Mouse (Mus musculus) kidney, postnatal 0 days (tissue): ENCODE measurements at regions not wholly inside any gene's neighbourhood (a gene's known extent, or its start where the extent isn't known, plus 50 kb on each side); places are given as distances from the start of the nearest gene placed in this dataset.

ENCODE experiments used
- ATAC-seq: fragments of 200-750 bp; cut with Nextera tagmentation; replicated peaks from 2 replicates; pipeline ENCODE4 v1.8.0; 2017; ENCODE audit warnings: low read depth, moderate number of reproducible peaks, moderate TSS enrichment, moderate library complexity; ENCODE audit not compliant: low FRiP score
- DNase-seq: peaks from one replicate; pipeline ENCODE4 v3.0.0-alpha.2; 2016; ENCODE audit warnings: low spot score
- H3K27ac ChIP-seq: fragments of 300-500 bp; sonication (generic); 2 replicates; pipeline ENCODE4 v1.5.1; 2014; ENCODE audit warnings: mild to moderate bottlenecking
- H3K27me3 ChIP-seq: fragments of 300-500 bp; sonication (generic); 2 replicates; pipeline ENCODE4 v1.6.1; 2014; ENCODE audit warnings: low read length, mixed read lengths; ENCODE audit not compliant: insufficient read depth
- H3K36me3 ChIP-seq: fragments of 300-500 bp; sonication (generic); 2 replicates; pipeline ENCODE4 v1.6.1; 2014; ENCODE audit warnings: low read length, mixed read lengths; ENCODE audit not compliant: insufficient read depth
- H3K4me1 ChIP-seq: fragments of 300-500 bp; sonication (generic); replicated peaks from 2 replicates; pipeline ENCODE4 v1.6.1; 2014; ENCODE audit warnings: antibody characterized with exemption, low read length, mixed read lengths; ENCODE audit not compliant: insufficient read depth
- H3K4me2 ChIP-seq: fragments of 300-500 bp; sonication (generic); 2 replicates; pipeline ENCODE4 v1.6.1; 2014; ENCODE audit warnings: mild to moderate bottlenecking, low read length, moderate library complexity, mixed read lengths
- H3K4me3 ChIP-seq: fragments of 300-500 bp; sonication (generic); replicated peaks from 2 replicates; pipeline ENCODE4 v1.5.1; 2014; ENCODE audit warnings: low read depth, low read length
- H3K9ac ChIP-seq: fragments of 300-500 bp; sonication (generic); 2 replicates; pipeline ENCODE4 v1.6.1; 2014; ENCODE audit warnings: low read depth, low read length
- H3K9me3 ChIP-seq: fragments of 300-500 bp; sonication (generic); replicated peaks from 2 replicates; pipeline ENCODE4 v1.6.1; 2016; ENCODE audit warnings: low read length, inconsistent platforms, mixed read lengths
- CTCF ChIP-seq: IDR thresholded peaks from 2 replicates; pipeline ENCODE4 v1.5.1; 2016; ENCODE audit warnings: antibody characterized with exemption, low read depth, mild to moderate bottlenecking, moderate library complexity
- whole genome bisulfite sequencing: fragments of 180-500 bp; shearing (Covaris S2); extraction: QIAGEN DNeasy Blood & Tissue Kit; methylation state at CpG from one replicate; pipeline ENCODE4 v1.1.7; 2014; 5-methylcytosine and 5-hydroxymethylcytosine counted together

DNA sequence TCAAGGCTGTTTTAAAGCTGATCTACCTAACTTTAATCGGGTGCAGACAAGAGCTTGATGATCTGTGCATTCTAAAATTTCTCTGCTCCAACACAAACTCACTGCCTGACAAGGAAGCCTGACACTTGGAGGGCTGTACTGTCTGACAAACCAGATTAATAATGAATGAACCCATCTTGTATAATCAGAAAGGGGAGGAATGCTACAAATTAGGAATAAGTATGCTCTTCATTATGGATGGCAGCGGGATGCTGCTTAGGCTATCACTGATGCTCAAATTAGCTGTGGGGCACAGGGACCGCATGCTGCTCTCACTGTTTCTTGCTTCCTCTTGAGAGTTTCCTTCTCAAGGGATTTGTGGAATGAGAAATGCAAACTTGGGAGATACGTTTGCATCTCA is 213.8 kb upstream of the Veph1 start:
- Histone ChIP-seq H3K27me3 (no peaks in the 10 kb centered on the region), H3K36me3 (no peaks in the 10 kb centered on the region), H3K4me2 (no peak overlapping the region), H3K4me1 (no peaks in the 10 kb centered on the region), H3K4me3 (no peak overlapping the region), H3K9me3 (no peaks in the 10 kb centered on the region), H3K27ac (no peak overlapping the region), H3K9ac (no peak overlapping the region)
- WGBS: 79% methylated on average over 4 of the region's 4 CpGs
- TF ChIP-seq CTCF: no peak
- DNase-seq (no peak), ATAC-seq (no peak)

DNA sequence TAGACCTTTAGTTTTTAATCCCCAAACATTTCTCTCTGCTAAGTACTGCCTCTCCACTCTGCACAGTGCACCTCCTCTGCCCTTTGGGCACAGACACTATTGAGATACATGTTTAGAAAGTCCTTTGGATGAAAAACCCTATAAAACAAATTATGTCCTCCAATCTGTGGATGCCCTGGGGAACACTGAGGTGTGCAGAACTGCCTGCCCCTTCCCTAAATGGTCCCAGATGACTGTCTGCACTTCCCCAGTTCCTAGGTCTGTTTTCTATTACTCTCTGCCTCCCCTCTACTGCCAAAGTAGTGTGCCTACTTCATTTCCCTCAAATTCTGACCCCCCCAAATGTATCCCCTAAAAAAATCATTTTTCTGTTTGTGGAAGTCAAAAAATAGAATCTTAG is 209.5 kb upstream of the Veph1 start:
- H3K9ac ChIP-seq: no peak overlapping the region
- no peaks in the 10 kb centered on the region for H3K36me3 ChIP-seq
- H3K27ac ChIP-seq: no peak overlapping the region
- no peak overlapping the region for H3K4me3 ChIP-seq
- DNase-seq (no peak), ATAC-seq (no peak)
- TF ChIP-seq CTCF: no peak
- H3K4me2 ChIP-seq: no peak overlapping the region
- no peaks in the 10 kb centered on the region for H3K4me1 ChIP-seq
- H3K9me3 ChIP-seq: no peaks in the 10 kb centered on the region
- no peaks in the 10 kb centered on the region for H3K27me3 ChIP-seq

DNA sequence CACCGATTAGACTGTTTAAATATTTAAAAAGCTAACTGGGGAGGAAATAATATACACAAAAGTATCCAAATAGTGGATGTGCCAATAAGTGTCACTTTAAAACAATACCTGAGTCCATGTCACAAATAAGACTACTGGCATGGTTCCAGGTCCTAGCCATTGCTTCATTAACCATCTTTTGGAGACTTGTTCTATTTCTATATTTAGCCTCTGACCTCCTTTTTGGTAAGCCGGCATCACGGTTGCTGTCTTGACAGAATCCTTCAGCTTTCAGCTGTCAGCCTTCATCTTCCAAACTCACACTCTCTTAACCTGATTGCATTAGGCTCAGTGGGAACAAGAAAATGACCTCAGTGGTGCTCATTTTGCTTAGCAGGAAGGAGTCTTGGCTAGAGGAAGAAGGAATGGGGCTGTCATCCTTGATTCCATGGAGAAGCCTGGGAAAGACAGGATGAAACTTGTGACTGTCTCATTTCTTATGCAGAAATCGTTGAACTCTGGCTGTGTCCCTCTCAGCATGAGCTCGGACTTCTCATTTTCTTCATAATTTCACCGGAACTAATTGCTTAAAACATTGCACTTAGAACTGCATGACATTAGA is 208.9 kb upstream of the Veph1 start:
- Histone ChIP-seq H3K4me3 (no peak overlapping the region), H3K36me3 (no peaks in the 10 kb centered on the region), H3K9ac (no peak overlapping the region), H3K4me1 (no peaks in the 10 kb centered on the region), H3K27me3 (no peaks in the 10 kb centered on the region), H3K4me2 (no peak overlapping the region), H3K9me3 (no peaks in the 10 kb centered on the region), H3K27ac (no peak overlapping the region)
- TF ChIP-seq CTCF: no peak
- DNase-seq: no peak
- ATAC-seq: no peak
- 78% methylated on average over 6 of the region's 6 CpGs for WGBS

DNA sequence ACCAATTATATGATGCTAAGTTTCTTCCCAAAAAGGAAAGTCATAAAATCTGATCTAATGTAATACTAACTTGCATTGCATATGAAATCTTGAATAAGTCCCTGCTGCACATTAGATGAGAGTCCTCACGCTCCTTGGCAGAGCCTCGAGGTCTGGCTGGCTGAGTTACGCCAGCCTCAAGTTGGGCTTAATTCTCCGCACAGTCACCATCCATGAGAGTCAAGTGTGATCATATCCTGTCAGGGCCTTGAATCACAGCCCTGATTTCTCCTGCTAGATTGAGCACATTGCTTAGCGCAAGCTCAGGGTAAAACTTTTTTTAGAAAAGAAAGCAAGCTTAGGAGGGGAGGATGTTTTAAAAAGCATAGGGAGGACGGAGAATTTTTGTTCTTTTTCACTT is 208.1 kb upstream of the Veph1 start:
- ATAC-seq: no peak
- Histone ChIP-seq H3K4me1 (no peaks in the 10 kb centered on the region), H3K4me2 (no peak overlapping the region), H3K9ac (no peak overlapping the region), H3K27ac (no peak overlapping the region), H3K9me3 (no peaks in the 10 kb centered on the region), H3K36me3 (no peaks in the 10 kb centered on the region), H3K4me3 (no peak overlapping the region), H3K27me3 (no peaks in the 10 kb centered on the region)
- DNase-seq: no peak
- TF ChIP-seq CTCF: no peak
- WGBS: 71% methylated on average over 6 of the region's 6 CpGs

DNA sequence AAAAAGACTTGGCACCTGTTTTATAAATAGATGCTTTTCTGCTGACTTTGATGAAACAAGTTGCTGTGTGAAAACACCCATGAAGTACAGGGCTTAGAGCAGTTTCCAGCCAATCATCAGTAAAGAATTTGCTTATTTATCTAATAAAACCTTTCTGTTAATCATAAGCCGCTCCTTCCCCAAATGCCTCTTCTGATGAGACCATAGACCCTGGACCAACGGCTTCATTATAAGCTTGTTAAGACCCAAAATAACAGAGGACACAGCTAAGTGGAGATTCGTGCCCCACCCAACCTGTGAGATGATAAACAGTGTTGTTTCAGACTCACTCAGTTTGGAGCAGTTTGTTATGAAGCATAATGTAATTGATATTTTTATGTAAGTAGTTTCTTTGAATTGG is 207.0 kb upstream of the Veph1 start:
- no peak for TF ChIP-seq CTCF
- WGBS: 81% methylated on average over 3 of the region's 3 CpGs

DNA sequence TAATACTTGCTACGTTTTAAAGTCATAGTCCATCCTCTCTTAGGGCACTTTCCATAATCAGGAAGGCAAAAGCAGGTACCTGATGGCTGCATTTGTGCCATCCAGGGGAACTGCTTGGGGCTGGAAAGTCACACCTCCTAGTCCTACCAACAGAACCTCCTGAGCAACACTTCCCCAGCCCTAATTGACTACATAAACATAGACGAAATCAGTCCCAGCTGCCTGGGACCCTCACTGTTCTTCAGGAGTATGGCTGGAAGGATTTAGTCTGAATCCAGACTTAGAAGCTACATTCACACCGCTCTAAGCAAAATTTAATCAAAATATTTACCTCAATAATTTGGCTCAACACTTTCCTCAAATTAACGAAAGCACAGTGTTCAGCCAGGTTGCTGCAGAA is 205.2 kb upstream of the Veph1 start:
- Histone ChIP-seq H3K4me2 (no peak overlapping the region), H3K4me3 (no peak overlapping the region), H3K9me3 (no peaks in the 10 kb centered on the region), H3K36me3 (no peaks in the 10 kb centered on the region), H3K4me1 (no peaks in the 10 kb centered on the region), H3K27ac (no peak overlapping the region), H3K27me3 (no peaks in the 10 kb centered on the region), H3K9ac (no peak overlapping the region)
- WGBS: 89% methylated on average over 4 of the region's 4 CpGs
- TF ChIP-seq CTCF: no peak
- no peak for DNase-seq
- ATAC-seq: no peak

More for the DNA sequence above, 207.0 kb upstream of the Veph1 start:
- H3K4me2 ChIP-seq: no peak overlapping the region
- H3K27me3 ChIP-seq: no peaks in the 10 kb centered on the region
- H3K9ac ChIP-seq: no peak overlapping the region
- H3K4me1 ChIP-seq: no peaks in the 10 kb centered on the region
- DNase-seq: no peak
- no peak for ATAC-seq
- H3K9me3 ChIP-seq: no peaks in the 10 kb centered on the region
- no peak overlapping the region for H3K27ac ChIP-seq
- no peaks in the 10 kb centered on the region for H3K36me3 ChIP-seq
- no peak overlapping the region for H3K4me3 ChIP-seq

DNA sequence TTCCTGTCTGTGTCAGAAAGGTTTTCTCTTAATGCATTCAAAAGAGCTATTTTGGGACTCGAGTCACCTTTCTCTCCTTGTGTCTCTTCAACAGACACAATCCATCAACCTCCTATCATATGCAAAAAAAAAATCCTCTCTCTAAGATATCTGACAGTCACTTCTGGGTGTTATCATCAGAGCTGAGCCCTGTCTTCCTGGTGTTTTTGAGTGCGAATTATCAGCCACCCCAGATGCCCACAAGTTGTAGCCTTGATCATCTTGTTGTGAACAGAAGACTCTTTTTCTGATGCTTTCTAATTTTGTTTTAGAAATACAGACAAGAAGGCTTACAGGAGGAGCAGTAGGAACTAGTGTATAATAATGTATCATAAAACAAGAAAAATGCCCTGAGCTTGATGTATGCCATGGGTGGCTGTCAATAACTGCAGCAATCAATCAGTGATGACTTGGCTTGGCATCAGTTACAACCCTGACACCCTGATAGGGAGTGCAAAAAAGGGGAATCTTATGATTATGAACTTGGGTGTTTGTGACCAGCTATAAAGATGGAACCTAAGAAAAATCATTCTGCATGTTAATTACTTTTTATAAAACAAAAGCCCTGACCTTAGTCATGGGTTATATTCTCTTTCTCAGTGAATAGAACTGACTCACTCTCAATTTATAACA is 197.9 kb upstream of the Veph1 start:
- H3K9ac ChIP-seq: no peak overlapping the region
- TF ChIP-seq CTCF: no peak
- no peaks in the 10 kb centered on the region for H3K4me1 ChIP-seq
- WGBS: 66% methylated on average over 2 of the region's 2 CpGs
- DNase-seq: no peak
- no peaks in the 10 kb centered on the region for H3K36me3 ChIP-seq
- ATAC-seq: no peak
- H3K27me3 ChIP-seq: no peaks in the 10 kb centered on the region
- H3K4me3 ChIP-seq: no peak overlapping the region
- H3K9me3 ChIP-seq: no peaks in the 10 kb centered on the region
- no peak overlapping the region for H3K27ac ChIP-seq
- no peak overlapping the region for H3K4me2 ChIP-seq
